Mouse (Mus musculus): ENCODE measurements around the gene Gnai2.

The Gnai2 gene

DNA sequence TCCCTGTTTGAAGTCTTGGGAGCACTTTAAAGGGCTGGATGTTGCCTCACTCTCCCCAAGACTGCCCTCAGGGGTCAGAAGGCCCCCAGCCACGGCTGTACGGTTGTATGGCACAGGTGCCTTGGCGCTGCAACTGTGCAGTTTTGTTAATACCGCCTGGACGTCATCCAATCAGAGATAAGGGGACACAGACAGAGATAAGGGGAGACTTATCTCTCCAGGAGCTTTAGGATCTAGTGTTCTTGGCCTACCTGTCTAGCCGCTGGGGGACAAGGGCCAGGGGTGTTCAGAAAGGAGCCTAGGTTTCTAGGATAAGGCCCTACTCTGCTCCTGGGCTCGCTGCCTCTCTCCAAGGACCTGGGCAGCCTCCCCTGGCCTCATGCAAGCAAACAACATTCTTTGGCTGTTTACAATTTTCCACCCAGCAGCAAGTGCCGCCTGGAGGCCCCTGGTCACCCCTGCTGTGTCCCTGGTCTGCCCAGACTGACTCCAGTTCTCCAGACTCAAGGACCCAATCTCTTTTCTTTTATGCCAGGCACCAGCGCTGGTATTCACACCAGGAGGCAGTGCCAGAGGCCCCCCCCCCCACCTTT is 27.4 kb downstream of the Gnai2 start:
- DNase-seq, result no peak

DNA sequence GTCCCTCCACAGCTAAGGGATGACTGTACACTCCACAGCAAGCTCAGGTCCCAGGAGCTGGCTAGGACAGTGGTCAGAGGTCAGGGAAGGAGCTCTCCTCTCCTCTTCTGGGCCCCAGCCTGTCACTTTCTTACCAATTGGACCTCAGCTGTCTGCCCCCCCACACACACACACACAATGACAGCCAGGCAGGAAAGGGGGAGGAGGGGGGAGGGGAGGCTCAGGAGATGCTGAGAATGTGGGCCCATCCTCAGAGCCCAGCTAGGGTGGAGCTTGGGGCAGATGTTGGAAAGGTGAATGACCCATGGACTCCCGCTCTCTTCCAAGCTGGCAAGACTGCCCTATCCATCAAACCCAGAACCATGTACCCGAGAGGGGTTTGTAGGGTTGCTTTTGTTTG is 28.1 kb downstream of the Gnai2 start:
- DNase-seq, result no peak

DNA sequence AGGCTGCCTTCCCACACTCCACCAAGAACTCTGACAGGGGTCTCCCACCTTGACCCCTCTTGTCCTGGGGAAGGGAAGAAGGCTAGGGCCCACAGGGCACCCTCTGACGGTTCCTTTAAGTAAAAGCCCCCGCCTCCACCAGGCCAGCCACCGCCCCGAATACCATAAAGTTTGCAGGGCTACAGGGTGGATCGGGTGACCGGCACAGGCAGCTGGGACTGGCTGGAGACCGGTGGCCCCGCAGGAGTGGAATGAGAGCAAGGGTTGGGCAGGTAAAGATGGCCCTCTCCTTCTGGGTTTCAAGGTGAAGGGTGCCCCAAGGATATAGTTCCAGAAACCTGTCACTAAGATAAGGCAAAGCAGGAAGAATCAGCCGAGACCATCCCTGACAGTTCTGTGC is 28.6 kb downstream of the Gnai2 start:
- peak; percentile 55 for DNase-seq

- DNase-seq, result peak; percentile 81
These were observed 30.0 kb downstream of the Gnai2 start for GRCm38 (mm10) chr9:107605041-107605661.

DNA sequence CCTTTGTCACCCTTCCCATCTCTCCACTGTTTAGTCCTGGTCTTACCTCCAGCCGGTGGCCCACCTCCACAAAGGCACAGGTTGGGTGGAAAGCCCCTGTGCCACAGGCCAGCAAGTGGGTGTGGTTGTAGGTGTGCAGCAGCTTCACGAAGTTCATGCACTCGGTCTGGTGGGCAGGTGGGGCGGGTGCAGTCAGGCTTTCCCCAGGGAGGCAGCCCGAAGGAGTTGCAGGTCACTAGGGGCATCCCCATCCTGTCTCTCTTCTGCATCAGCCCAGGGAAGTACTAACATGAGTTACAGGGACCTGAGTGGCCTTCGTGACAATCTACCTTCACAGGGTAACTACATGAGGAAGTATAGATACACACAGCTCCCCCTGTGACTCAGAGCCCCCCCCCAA is 31.9 kb downstream of the Gnai2 start:
- DNase-seq, result no peak

- peak; percentile 96 for DNase-seq
These were observed 33.0 kb downstream of the Gnai2 start for GRCm38 (mm10) chr9:107602068-107602648.

GRCm38 (mm10) chr9:107601275-107601674 is 33.9 kb downstream of the Gnai2 start:
- DNase-seq, result no peak

DNA sequence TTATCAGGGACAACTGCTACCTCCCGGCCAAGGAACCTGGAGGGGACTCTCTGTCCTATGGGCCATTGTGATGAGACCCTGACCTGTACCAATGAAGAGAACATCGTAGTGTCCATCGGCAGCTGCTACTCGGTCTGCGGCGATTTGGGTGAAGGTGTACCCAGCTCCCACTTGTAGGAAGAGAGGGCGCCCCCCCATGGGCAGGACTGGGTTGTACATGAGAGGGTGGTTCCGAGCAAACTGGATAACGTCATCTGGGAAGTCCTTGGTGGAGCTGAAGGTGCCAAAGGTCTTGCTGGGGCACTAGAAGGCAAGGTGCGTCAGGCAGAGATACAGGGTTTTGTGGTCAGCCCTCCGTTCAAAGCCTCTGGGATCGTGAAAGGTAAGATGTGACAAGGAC is 34.4 kb downstream of the Gnai2 start:
- peak; percentile 50 for DNase-seq

- DNase-seq, result no peak
These were observed 35.3 kb downstream of the Gnai2 start for GRCm38 (mm10) chr9:107599842-107600241.

DNA sequence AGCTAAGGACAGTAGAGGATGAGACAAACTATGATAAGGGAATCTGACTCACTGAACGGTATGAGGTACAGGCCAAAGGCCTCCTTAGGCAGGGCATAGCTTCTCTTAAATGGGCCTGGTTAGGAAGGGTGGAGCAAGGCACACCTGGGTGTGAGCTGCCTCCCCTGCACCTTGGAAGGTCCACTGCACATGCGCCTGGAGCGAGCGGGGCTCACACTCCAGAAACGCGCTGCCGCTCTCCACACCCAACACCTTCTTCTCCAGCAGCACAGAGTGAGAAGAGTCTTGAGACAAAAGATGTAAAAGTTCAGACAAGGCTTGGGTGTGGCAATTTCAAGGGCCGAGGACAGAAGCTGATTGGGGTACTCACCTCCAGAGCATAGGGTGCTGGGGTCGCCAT is 35.7 kb downstream of the Gnai2 start:
- DNase-seq, result no peak

DNA sequence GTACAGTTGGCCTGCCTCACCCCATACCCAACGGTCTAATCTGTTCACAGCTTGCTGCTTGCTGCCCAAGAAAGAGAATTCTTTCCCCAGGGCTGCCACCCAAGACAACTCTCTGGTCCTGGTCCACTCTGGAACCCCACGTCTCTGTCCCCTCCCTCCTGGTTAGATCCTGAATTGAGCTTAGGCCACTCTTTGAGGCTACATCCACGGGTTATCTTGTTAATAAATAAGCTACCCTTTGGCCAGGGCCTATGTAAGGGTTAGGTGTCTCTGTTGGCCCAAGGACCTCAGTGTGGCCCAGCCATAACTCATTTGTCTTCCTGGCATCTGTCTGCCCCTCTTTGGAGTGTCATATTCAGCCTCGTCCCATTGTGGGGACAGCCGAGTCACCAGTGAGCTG is 36.8 kb downstream of the Gnai2 start:
- DNase-seq, result no peak

- DNase-seq, result peak; percentile 47
These were observed 38.3 kb downstream of the Gnai2 start for GRCm38 (mm10) chr9:107596619-107597569.

DNA sequence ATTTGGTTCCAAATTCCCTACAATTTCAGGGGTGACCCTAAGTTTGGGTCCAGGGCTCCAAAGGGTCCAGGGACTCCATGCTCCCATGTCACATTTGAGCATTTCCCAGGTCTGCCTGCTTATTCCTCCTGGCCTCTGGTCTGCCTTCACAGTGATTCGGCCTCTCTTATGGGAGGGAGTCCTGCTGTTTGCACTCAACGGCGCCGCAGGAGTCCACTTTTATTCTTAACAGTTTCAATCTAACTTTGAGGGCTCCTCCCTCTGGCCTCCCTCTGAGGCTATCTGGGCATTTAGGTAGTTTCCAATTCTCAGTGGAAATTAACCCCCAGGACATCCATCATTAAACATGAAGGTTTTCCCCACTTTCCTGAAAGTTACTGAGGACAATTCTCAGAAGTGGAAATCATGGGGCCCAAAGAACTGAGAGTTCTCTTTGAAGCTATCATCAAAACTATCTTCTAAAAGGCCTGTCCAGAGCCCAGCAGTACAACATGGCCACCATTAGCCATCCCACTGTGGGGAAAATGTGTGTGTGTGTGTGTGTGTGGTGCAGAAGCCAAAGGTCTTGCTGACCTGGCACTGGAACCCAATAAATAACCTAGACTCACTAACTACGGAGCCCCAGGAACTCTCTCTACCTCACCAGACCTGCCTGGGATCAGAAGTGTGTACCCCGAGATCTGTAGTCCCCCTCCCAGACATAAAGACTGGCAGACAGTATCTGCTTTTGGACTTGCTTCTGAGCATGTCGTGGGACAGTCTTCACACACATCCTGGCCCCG is 40.7 kb downstream of the Gnai2 start:
- no peak for DNase-seq

- no peak for DNase-seq
These were observed 41.8 kb downstream of the Gnai2 start for GRCm38 (mm10) chr9:107593101-107593976.

- DNase-seq, result no peak
These were observed 44.5 kb downstream of the Gnai2 start for GRCm38 (mm10) chr9:107590773-107591060.

- peak; percentile 81 for DNase-seq
These were observed 45.0 kb downstream of the Gnai2 start for GRCm38 (mm10) chr9:107590058-107590772.

DNA sequence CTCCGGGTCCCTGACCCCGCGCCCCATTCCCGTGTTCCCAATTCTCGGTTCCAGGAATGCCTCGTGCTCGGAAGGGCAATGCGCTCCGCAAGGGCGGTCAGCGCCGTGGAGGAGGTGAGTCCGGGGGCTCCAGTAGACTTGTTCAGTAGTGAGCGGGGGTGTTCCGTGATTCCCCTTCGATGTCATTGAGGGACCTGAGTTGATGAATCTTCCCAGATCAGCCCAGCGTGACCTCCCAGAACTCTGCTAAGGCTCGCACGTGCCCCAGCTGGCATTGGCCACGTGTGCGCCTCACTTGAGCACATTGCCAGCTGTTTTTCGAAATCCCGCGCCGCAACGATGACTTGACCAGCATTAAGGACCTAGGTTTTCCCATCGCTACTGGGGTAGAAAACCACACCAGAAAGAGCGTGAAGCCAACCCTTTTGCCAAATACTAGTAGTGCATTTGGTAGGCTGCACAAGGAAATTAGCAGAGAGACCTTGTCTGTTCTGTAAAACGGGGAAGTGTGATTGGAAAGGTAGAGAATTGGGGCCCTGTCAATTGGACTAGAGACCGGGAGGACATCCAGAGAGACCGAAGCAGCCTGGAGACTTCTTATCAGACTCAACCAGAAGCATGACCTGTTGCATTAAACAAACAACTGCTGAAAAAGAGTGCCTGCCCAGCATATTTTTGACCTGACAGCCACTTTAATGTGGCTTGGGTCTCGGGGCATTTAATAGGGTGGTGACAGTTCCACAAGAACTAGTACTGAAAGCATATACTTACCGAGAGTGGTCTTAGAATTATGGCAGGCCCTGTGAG is 47.1 kb downstream of the Gnai2 start:
- DNase-seq, result peak; percentile 66

DNA sequence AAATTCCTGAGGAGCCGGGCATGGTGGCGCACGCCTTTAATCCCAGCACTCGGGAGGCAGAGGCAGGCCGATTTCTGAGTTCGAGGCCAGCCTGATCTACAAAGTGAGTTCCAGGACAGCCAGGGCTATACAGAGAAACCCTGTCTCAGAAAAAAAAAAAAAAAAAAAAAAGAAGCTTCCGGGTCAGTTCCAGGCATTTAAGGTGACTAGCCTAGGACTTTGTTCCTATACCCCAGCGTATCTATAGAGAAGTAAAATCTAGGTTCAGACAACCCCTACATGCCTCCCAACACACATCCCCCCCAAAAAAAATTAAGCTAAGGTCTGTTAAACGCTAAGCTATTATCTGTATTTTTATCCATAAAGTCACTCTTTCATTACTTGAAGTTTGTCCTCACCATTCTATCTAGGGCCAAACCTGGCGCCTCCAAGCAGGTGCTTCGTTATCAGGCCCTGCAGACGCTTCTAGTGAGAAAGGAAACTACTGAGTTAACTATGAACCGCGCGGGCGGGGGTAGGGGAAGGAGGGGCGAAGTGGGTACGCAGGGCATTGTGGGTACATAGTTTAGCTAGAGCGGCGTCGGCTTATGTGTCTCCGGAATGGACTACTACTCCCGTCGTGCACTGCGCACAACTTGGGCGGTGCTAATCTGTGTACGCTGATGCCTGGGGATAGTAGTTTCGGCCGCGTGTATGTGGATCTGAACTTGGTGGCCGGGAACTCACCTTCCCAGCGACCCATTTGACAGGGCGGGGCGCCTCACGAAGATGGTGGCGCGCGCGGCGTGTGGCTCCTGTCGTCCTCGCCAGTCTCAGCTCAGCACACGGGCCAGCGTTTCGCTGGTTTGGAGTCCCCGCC is 48.0 kb downstream of the Gnai2 start, which contains the start of gene Ifrd2:
Gene Ifrd2, plus strand, starts transcription at position 669 of the 859 bp plus-strand sequence.
- peak; percentile 100 for DNase-seq

- DNase-seq, result no peak
These were observed 48.7 kb downstream of the Gnai2 start for GRCm38 (mm10) chr9:107586504-107586903.

Data from lung, postnatal 10 days (tissue).